7 mouse cellular contexts compared by ENCODE assay signal in the genomic region with DNA sequence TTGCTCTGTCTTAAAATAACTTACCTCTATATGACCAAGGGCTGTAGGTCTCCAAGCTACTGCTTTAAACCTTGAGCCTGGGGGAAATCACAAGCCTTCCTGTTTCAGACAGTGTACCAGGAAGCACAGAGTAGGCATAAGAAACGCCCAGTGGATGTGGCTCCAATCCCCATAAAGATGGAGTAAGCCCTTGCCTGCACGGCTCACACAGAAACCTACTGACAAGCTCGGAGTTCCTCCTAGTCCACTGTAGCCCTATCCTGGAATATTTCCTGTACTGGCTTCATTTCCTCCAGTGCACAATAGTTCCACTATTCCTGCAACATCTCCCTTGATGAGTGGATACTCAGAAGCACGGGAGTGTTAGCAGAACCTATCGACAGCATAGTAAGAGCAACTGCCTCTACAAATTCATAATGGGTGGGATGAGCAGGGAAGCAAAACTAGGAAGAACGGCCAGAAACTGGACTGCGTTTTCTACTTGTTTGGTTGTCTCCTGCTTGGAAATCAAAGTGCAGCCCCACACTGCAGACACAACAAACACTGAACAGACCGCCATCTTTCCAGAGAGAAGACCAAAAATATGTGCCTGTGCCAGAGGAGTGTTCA. TPM values are rescaled to one million over a fixed set of nuclear protein-coding genes. Genes with fewer than 3 reads are reported as not detected.
DNase-seq lines count a peak whose midpoint lies in the region; ATAC-seq and TF ChIP-seq lines count a peak whose summit lies in the region.

No protein-coding gene starts in this region.

- H3K4me1 ChIP-seq in kidney, embryonic 14.5 days (ENCODE audit: control insufficient read depth, insufficient read depth, low read length) = peaks cover 24% of the 10 kb centered on the region
- peaks cover 30% of the 10 kb centered on the region for H3K4me1 ChIP-seq in embryonic facial prominence, embryonic 15.5 days
- H3K4me1 ChIP-seq in intestine, postnatal 0 days (replicated peaks; ENCODE audit: control insufficient read depth, insufficient read depth, low read length) = 0 out of 2 replicates have a peak, but pooled peaks cover 2% of the 10 kb centered on the region

- no peaks in the 10 kb centered on the region for H3K9me3 ChIP-seq in kidney, embryonic 14.5 days (ENCODE audit: control insufficient read depth, low read length)
- H3K9me3 ChIP-seq in embryonic facial prominence, embryonic 15.5 days (replicated peaks) = no peaks in the 10 kb centered on the region
- H3K9me3 ChIP-seq in intestine, postnatal 0 days (ENCODE audit: control insufficient read depth) = no peaks in the 10 kb centered on the region

- TF ChIP-seq CTCF in intestine, postnatal 0 days (IDR thresholded peaks at IDR 0.05; ENCODE audit: low read depth) = no peak

- no peak for ATAC-seq in kidney, embryonic 14.5 days (ENCODE audit: low FRiP score, low TSS enrichment)
- no peak for ATAC-seq in embryonic facial prominence, embryonic 15.5 days (ENCODE audit: insufficient number of reproducible peaks, low FRiP score, low TSS enrichment, low read depth)
- 0 out of 2 replicates have a peak, but pooled peaks have one; percentile 34 for ATAC-seq in intestine, postnatal 0 days
- ATAC-seq in megakaryocyte progenitor cell, adult 5-6 weeks (replicated peaks; ENCODE audit: poor library complexity) = peak; percentile 35

- no peak overlapping the region for H3K9ac ChIP-seq in kidney, embryonic 14.5 days (ENCODE audit: low read depth, low read length)
- H3K9ac ChIP-seq in embryonic facial prominence, embryonic 15.5 days = no peak overlapping the region
- H3K9ac ChIP-seq in intestine, postnatal 0 days (ENCODE audit: low read depth, low read length) = no peak overlapping the region

- no peak overlapping the region for H3K4me3 ChIP-seq in kidney, embryonic 14.5 days (ENCODE audit: low read length)
- H3K4me3 ChIP-seq in embryonic facial prominence, embryonic 15.5 days (replicated peaks) = no peak overlapping the region
- no peak overlapping the region for H3K4me3 ChIP-seq in intestine, postnatal 0 days (ENCODE audit: low read depth, low read length)

- no peak overlapping the region for H3K4me2 ChIP-seq in kidney, embryonic 14.5 days (replicated peaks; ENCODE audit: low read depth, low read length)
- peak overlapping the region; percentile 29 for H3K4me2 ChIP-seq in embryonic facial prominence, embryonic 15.5 days (replicated peaks)
- peak overlapping the region; percentile 41 for H3K4me2 ChIP-seq in intestine, postnatal 0 days (replicated peaks; ENCODE audit: low read depth)

- H3K36me3 ChIP-seq in kidney, embryonic 14.5 days (ENCODE audit: control insufficient read depth, insufficient read depth, low read length) = peaks cover 8% of the 10 kb centered on the region; the same call in 1 of the 2 replicates
- H3K36me3 ChIP-seq in embryonic facial prominence, embryonic 15.5 days = peaks cover 12% of the 10 kb centered on the region
- H3K36me3 ChIP-seq in intestine, postnatal 0 days (ENCODE audit: control insufficient read depth, insufficient read depth) = peaks cover 13% of the 10 kb centered on the region; the same call in 1 of the 2 replicates

- peak; percentile 18 for DNase-seq in kidney, postnatal 10 days
- no peak for DNase-seq in thymus, adult 18-20 months
- DNase-seq in left cerebral cortex, adult 11 months (ENCODE audit: low spot score) = no peak

- H3K27me3 ChIP-seq in kidney, embryonic 14.5 days (ENCODE audit: control insufficient read depth, insufficient read depth, low read length) = no peaks in the 10 kb centered on the region
- no peaks in the 10 kb centered on the region for H3K27me3 ChIP-seq in embryonic facial prominence, embryonic 15.5 days
- no peaks in the 10 kb centered on the region for H3K27me3 ChIP-seq in intestine, postnatal 0 days (replicated peaks; ENCODE audit: control insufficient read depth, insufficient read depth, low read length)

- 77% methylated on average over 8 of the region's 8 CpGs for WGBS in kidney, embryonic 14.5 days
- WGBS in embryonic facial prominence, embryonic 15.5 days = 61% methylated on average over 8 of the region's 8 CpGs
- 67% methylated on average over 8 of the region's 8 CpGs for WGBS in intestine, postnatal 0 days

- H3K27ac ChIP-seq in kidney, embryonic 14.5 days (ENCODE audit: low read depth, low read length) = no peak overlapping the region
- peak overlapping the region; percentile 84 for H3K27ac ChIP-seq in embryonic facial prominence, embryonic 15.5 days (replicated peaks)
- H3K27ac ChIP-seq in intestine, postnatal 0 days (ENCODE audit: low read depth, low read length) = peak overlapping the region; percentile 15; the same call in 1 of the 2 replicates

RNA-seq across cellular contexts. Expression of a gene that starts 7.0 kb away (rescaled TPM):
- polyA plus RNA-seq in kidney, embryonic 14.5 days (2014; fragmentation: Nextera tagmentation; extraction: Ambion mirVana) = 8.8 and 11.1 TPM in 2 replicates
- 7.5 and 8.0 TPM in 2 replicates for polyA plus RNA-seq in embryonic facial prominence, embryonic 15.5 days (2015; fragmentation: Nextera tagmentation; extraction: Ambion mirVana)
- 4.3 and 6.3 TPM in 2 replicates for polyA plus RNA-seq in intestine, postnatal 0 days (2015; fragmentation: Nextera tagmentation; extraction: Ambion mirVana)
- 13.0 and 15.5 TPM in 2 replicates for total RNA-seq in megakaryocyte progenitor cell, adult 5-6 weeks (2015)
- total RNA-seq in megakaryocyte progenitor cell, adult 5-6 weeks (2017) = 4.5 and 5.8 TPM in 2 replicates

Comparison
In these comparisons a context has a peak if more than half of its experiments do, and no peak if none do; other contexts are left out.
1. ATAC-seq: peak in intestine, postnatal 0 days (single experiment) and megakaryocyte progenitor cell, adult 5-6 weeks (single experiment); none in kidney, embryonic 14.5 days (single experiment) and embryonic facial prominence, embryonic 15.5 days (single experiment).